In genomic region chr4:50772456-50772855, GRCm38 (mm10) we compare ENCODE assay signal across 19 mouse cellular contexts.
DNase-seq lines count a peak whose midpoint lies in the region; ATAC-seq and TF ChIP-seq lines count a peak whose summit lies in the region.
"Had no signal": no experiment of that assay in that cellular context is flagged by ENCODE, and none has a peak within 500 bp of the region (broad histone marks: within the 10 kb centered on the region; RNA-seq: fewer than 3 reads in every experiment).

No protein-coding gene starts in this region.

- no peaks in the 10 kb centered on the region for H3K4me1 ChIP-seq in embryonic facial prominence, embryonic 14.5 days (ENCODE audit: control insufficient read depth, insufficient read depth, low read length)
- no peaks in the 10 kb centered on the region for H3K4me1 ChIP-seq in embryonic facial prominence, embryonic 10.5 days
- no peaks in the 10 kb centered on the region for H3K4me1 ChIP-seq in hindbrain, postnatal 0 days (ENCODE audit: insufficient read depth, low read length)
- H3K4me1 ChIP-seq in hindbrain, embryonic 11.5 days (replicated peaks; ENCODE audit: control insufficient read depth, insufficient read depth, low read length) = no peaks in the 10 kb centered on the region
- H3K4me1 ChIP-seq: embryonic facial prominence, embryonic 13.5 days; forebrain, embryonic 15.5 days; heart, embryonic 12.5 days; hindbrain, embryonic 13.5 days had no signal

- no peak overlapping the region for H3K27ac ChIP-seq in embryonic facial prominence, embryonic 14.5 days (replicated peaks; ENCODE audit: low read depth, low read length)
- H3K27ac ChIP-seq in embryonic facial prominence, embryonic 10.5 days (replicated peaks) = no peak overlapping the region
- no peak overlapping the region for H3K27ac ChIP-seq in hindbrain, postnatal 0 days
- H3K27ac ChIP-seq in hindbrain, embryonic 11.5 days (ENCODE audit: low read depth, low read length) = no peak overlapping the region
- H3K27ac ChIP-seq: embryonic facial prominence, embryonic 13.5 days; forebrain, embryonic 15.5 days; hindbrain, embryonic 13.5 days had no signal

- no peak for ATAC-seq in embryonic facial prominence, embryonic 14.5 days (ENCODE audit: low read depth)
- ATAC-seq in hindbrain, postnatal 0 days = no peak
- ATAC-seq in hindbrain, embryonic 11.5 days (ENCODE audit: low FRiP score) = no peak
- ATAC-seq: activated CD4-positive, CD25-positive, alpha-beta regulatory T cell, adult 4 months; forebrain, embryonic 15.5 days; intestine, embryonic 16.5 days; Patski had no signal

- H3K9ac ChIP-seq in embryonic facial prominence, embryonic 14.5 days (ENCODE audit: low read depth, low read length) = no peak overlapping the region
- H3K9ac ChIP-seq in hindbrain, postnatal 0 days (replicated peaks; ENCODE audit: low read length) = no peak overlapping the region
- H3K9ac ChIP-seq in hindbrain, embryonic 11.5 days (ENCODE audit: low read depth, low read length) = no peak overlapping the region
- H3K9ac ChIP-seq: embryonic facial prominence, embryonic 13.5 days; forebrain, embryonic 15.5 days; heart, embryonic 12.5 days; hindbrain, embryonic 13.5 days had no signal

- H3K4me3 ChIP-seq in embryonic facial prominence, embryonic 14.5 days (ENCODE audit: low read depth, low read length) = no peak overlapping the region
- H3K4me3 ChIP-seq in embryonic facial prominence, embryonic 10.5 days = no peak overlapping the region
- no peak overlapping the region for H3K4me3 ChIP-seq in hindbrain, postnatal 0 days (ENCODE audit: low read length)
- no peak overlapping the region for H3K4me3 ChIP-seq in hindbrain, embryonic 11.5 days (ENCODE audit: low read depth, low read length)
- H3K4me3 ChIP-seq: embryonic facial prominence, embryonic 13.5 days; forebrain, embryonic 15.5 days; heart, embryonic 12.5 days; hindbrain, embryonic 13.5 days had no signal

- no peaks in the 10 kb centered on the region for H3K27me3 ChIP-seq in embryonic facial prominence, embryonic 14.5 days (replicated peaks; ENCODE audit: control insufficient read depth, insufficient read depth, low read length)
- no peaks in the 10 kb centered on the region for H3K27me3 ChIP-seq in embryonic facial prominence, embryonic 10.5 days (replicated peaks; ENCODE audit: low read depth, poor library complexity, severe bottlenecking)
- no peaks in the 10 kb centered on the region for H3K27me3 ChIP-seq in hindbrain, postnatal 0 days (ENCODE audit: insufficient read depth, low read length)
- no peaks in the 10 kb centered on the region for H3K27me3 ChIP-seq in hindbrain, embryonic 11.5 days (ENCODE audit: control insufficient read depth, insufficient read depth, low read length)
- H3K27me3 ChIP-seq: CH12.LX; embryonic facial prominence, embryonic 13.5 days; forebrain, embryonic 15.5 days; heart, embryonic 12.5 days; hindbrain, embryonic 13.5 days; Patski had no signal

- no peak for TF ChIP-seq POLR2A in brain, embryonic 14.5 days (IDR thresholded peaks at IDR 0.05; ENCODE audit: borderline replicate concordance, extremely low read depth, insufficient read depth, insufficient read length, poor library complexity, severe bottlenecking)

- H3K9me3 ChIP-seq in embryonic facial prominence, embryonic 14.5 days (ENCODE audit: control insufficient read depth, low read length) = no peaks in the 10 kb centered on the region
- H3K9me3 ChIP-seq in embryonic facial prominence, embryonic 10.5 days = no peaks in the 10 kb centered on the region
- H3K9me3 ChIP-seq in hindbrain, postnatal 0 days (ENCODE audit: low read length) = no peaks in the 10 kb centered on the region
- no peaks in the 10 kb centered on the region for H3K9me3 ChIP-seq in hindbrain, embryonic 11.5 days (ENCODE audit: control insufficient read depth, low read length)
- H3K9me3 ChIP-seq: embryonic facial prominence, embryonic 13.5 days; forebrain, embryonic 15.5 days; heart, embryonic 12.5 days; hindbrain, embryonic 13.5 days had no signal

- no peak overlapping the region for H3K4me2 ChIP-seq in embryonic facial prominence, embryonic 14.5 days (ENCODE audit: low read depth, low read length)
- no peak overlapping the region for H3K4me2 ChIP-seq in hindbrain, postnatal 0 days (ENCODE audit: low read depth, low read length)
- no peak overlapping the region for H3K4me2 ChIP-seq in hindbrain, embryonic 11.5 days (replicated peaks; ENCODE audit: low read depth, low read length)
- H3K4me2 ChIP-seq: embryonic facial prominence, embryonic 13.5 days; forebrain, embryonic 15.5 days; heart, embryonic 12.5 days; hindbrain, embryonic 13.5 days had no signal

- peak; percentile 2 for DNase-seq in embryonic facial prominence, embryonic 14.5 days (ENCODE audit: low spot score)
- no peak for DNase-seq in embryonic facial prominence, embryonic 10.5 days (ENCODE audit: low spot score)
- DNase-seq in hindbrain, postnatal 0 days (ENCODE audit: low spot score) = peak; percentile 49
- DNase-seq in hindbrain, embryonic 11.5 days (ENCODE audit: low spot score) = no peak
- DNase-seq in brain, embryonic 14.5 days (ENCODE audit: low read depth) = peak; percentile 53
- DNase-seq in heart, adult 18-20 months = no peak
- DNase-seq: adrenal gland, adult 8-10 months; cerebellum, adult 18-20 months; cerebellum, adult 9-11 months; gastrocnemius, postnatal 14 days; kidney, adult 2 months had no signal

- no peak for TF ChIP-seq CTCF in hindbrain, postnatal 0 days (IDR thresholded peaks at IDR 0.05; ENCODE audit: low read depth)
- no peak for TF ChIP-seq CTCF in brain, embryonic 14.5 days (IDR thresholded peaks at IDR 0.05; ENCODE audit: borderline replicate concordance, extremely low read depth, insufficient read depth, insufficient read length)

- no peaks in the 10 kb centered on the region for H3K36me3 ChIP-seq in embryonic facial prominence, embryonic 14.5 days (ENCODE audit: control insufficient read depth, insufficient read depth, low read length)
- no peaks in the 10 kb centered on the region for H3K36me3 ChIP-seq in embryonic facial prominence, embryonic 10.5 days (replicated peaks)
- no peaks in the 10 kb centered on the region for H3K36me3 ChIP-seq in hindbrain, postnatal 0 days (ENCODE audit: insufficient read depth, low read length)
- no peaks in the 10 kb centered on the region for H3K36me3 ChIP-seq in hindbrain, embryonic 11.5 days (ENCODE audit: control insufficient read depth, insufficient read depth, low read length)
- H3K36me3 ChIP-seq: embryonic facial prominence, embryonic 13.5 days; forebrain, embryonic 15.5 days; heart, embryonic 12.5 days; hindbrain, embryonic 13.5 days had no signal

Comparison
In these comparisons a context has a peak if more than half of its experiments do, and no peak if none do; other contexts are left out.
1. DNase-seq: peak in embryonic facial prominence, embryonic 14.5 days (single experiment), hindbrain, postnatal 0 days (single experiment) and brain, embryonic 14.5 days (single experiment); none in embryonic facial prominence, embryonic 10.5 days (single experiment), hindbrain, embryonic 11.5 days (single experiment) and heart, adult 18-20 months (0 of 2).